Comparison of ENCODE assay signal across 14 mouse cellular contexts in genomic region chr17:80904061-80904460, GRCm38 (mm10). TPM values are rescaled to one million over a fixed set of nuclear protein-coding genes. Genes with fewer than 3 reads are reported as not detected.
DNase-seq lines count a peak whose midpoint lies in the region; ATAC-seq and TF ChIP-seq lines count a peak whose summit lies in the region.
"Had no signal": no experiment of that assay in that cellular context is flagged by ENCODE, and none has a peak within 500 bp of the region (broad histone marks: within the 10 kb centered on the region; RNA-seq: fewer than 3 reads in every experiment).

No protein-coding gene starts in this region.

- WGBS in hindbrain, embryonic 14.5 days: 41% methylated on average over 5 of the region's 5 CpGs
- 39% methylated on average over 5 of the region's 5 CpGs for WGBS in midbrain, postnatal 0 days

- no peaks in the 10 kb centered on the region for H3K36me3 ChIP-seq in hindbrain, embryonic 14.5 days (replicated peaks; ENCODE audit: control insufficient read depth, insufficient read depth)
- no peaks in the 10 kb centered on the region for H3K36me3 ChIP-seq in midbrain, postnatal 0 days (ENCODE audit: insufficient read depth, low read length)
- H3K36me3 ChIP-seq: forebrain, embryonic 10.5 days had no signal

- H3K9me3 ChIP-seq in hindbrain, embryonic 14.5 days (ENCODE audit: control insufficient read depth, low read length): no peaks in the 10 kb centered on the region
- no peaks in the 10 kb centered on the region for H3K9me3 ChIP-seq in midbrain, postnatal 0 days (ENCODE audit: low read length)
- H3K9me3 ChIP-seq: forebrain, embryonic 10.5 days had no signal

- TF ChIP-seq POLR2A in brain, embryonic 14.5 days (IDR thresholded peaks at IDR 0.05; ENCODE audit: borderline replicate concordance, extremely low read depth, insufficient read depth, insufficient read length, poor library complexity, severe bottlenecking): no peak

- peak; percentile 78 for ATAC-seq in hindbrain, embryonic 14.5 days (ENCODE audit: low FRiP score)
- ATAC-seq in midbrain, postnatal 0 days (ENCODE audit: low FRiP score): 0 out of 2 replicates have a peak, but pooled peaks have one; percentile 56
- ATAC-seq: inflammation-experienced regulatory T-cells, adult 6 months had no signal

- no peak overlapping the region for H3K9ac ChIP-seq in hindbrain, embryonic 14.5 days
- no peak overlapping the region for H3K9ac ChIP-seq in midbrain, postnatal 0 days (replicated peaks; ENCODE audit: low read length, poor library complexity, severe bottlenecking)

- peaks cover 14% of the 10 kb centered on the region for H3K4me1 ChIP-seq in hindbrain, embryonic 14.5 days (replicated peaks; ENCODE audit: control insufficient read depth, insufficient read depth, low read length)
- peaks cover 4% of the 10 kb centered on the region; the same call in 1 of the 2 replicates for H3K4me1 ChIP-seq in midbrain, postnatal 0 days (ENCODE audit: insufficient read depth, low read length)

- H3K4me2 ChIP-seq in hindbrain, embryonic 14.5 days (replicated peaks): no peak overlapping the region
- no peak overlapping the region for H3K4me2 ChIP-seq in midbrain, postnatal 0 days (ENCODE audit: low read depth, low read length, poor library complexity, severe bottlenecking)

- peak; percentile 19 for DNase-seq in kidney, adult 11 months
- DNase-seq in kidney, adult 18-20 months: no peak
- DNase-seq in brain, embryonic 14.5 days (ENCODE audit: low read depth): peak; percentile 60
- DNase-seq in hindbrain, embryonic 14.5 days (ENCODE audit: low spot score): peak; percentile 35
- peak; percentile 49 for DNase-seq in midbrain, postnatal 0 days (ENCODE audit: low spot score)
- no peak for DNase-seq in gastrocnemius, postnatal 10 days
- no peak for DNase-seq in lung, postnatal 4 days
- DNase-seq: cerebellum, adult 11-12 months; right cerebral cortex, postnatal 14 days had no signal

- peak overlapping the region; percentile 1; the same call in 1 of the 2 replicates for H3K27ac ChIP-seq in hindbrain, embryonic 14.5 days
- no peak overlapping the region for H3K27ac ChIP-seq in midbrain, postnatal 0 days (ENCODE audit: low read depth, low read length)
- H3K27ac ChIP-seq: forebrain, embryonic 10.5 days; left cerebral cortex, adult 2 months; stomach, postnatal 0 days had no signal

- H3K4me3 ChIP-seq in hindbrain, embryonic 14.5 days (replicated peaks; ENCODE audit: low read length): no peak overlapping the region
- no peak overlapping the region for H3K4me3 ChIP-seq in midbrain, postnatal 0 days (ENCODE audit: low read depth, low read length)
- H3K4me3 ChIP-seq: forebrain, embryonic 10.5 days; left cerebral cortex, adult 2 months had no signal

- no peaks in the 10 kb centered on the region for H3K27me3 ChIP-seq in hindbrain, embryonic 14.5 days (ENCODE audit: control insufficient read depth, insufficient read depth, low read length)
- no peaks in the 10 kb centered on the region for H3K27me3 ChIP-seq in midbrain, postnatal 0 days (ENCODE audit: insufficient read depth, low read length)

- no peak for TF ChIP-seq CTCF in brain, embryonic 14.5 days (IDR thresholded peaks at IDR 0.05; ENCODE audit: borderline replicate concordance, extremely low read depth, insufficient read depth, insufficient read length)
- TF ChIP-seq CTCF in midbrain, postnatal 0 days (IDR thresholded peaks at IDR 0.05): no peak

RNA-seq across cellular contexts. Expression of gene Tmem178, which starts 40.4 kb away (rescaled TPM):
- polyA plus RNA-seq in brain, embryonic 14.5 days (2012; rRNA removed): 31.8 and 38.1 TPM in 2 replicates
- polyA plus RNA-seq in hindbrain, embryonic 14.5 days (2014; fragmentation: Nextera tagmentation; extraction: Ambion mirVana): 33.9 and 34.2 TPM in 2 replicates
- 21.9 and 26.5 TPM in 2 replicates for total RNA-seq in midbrain, postnatal 0 days (2014; rRNA removed)
- polyA plus RNA-seq in midbrain, postnatal 0 days (2015; fragmentation: Nextera tagmentation; extraction: Ambion mirVana): 18.9 and 20.1 TPM in 2 replicates
- total RNA-seq in gastrocnemius, postnatal 10 days (2021): 1 to 10 TPM; 1.6 to 1.7 TPM
- total RNA-seq: monocyte, adult 5-6 weeks had no signal
- polyA plus RNA-seq: inflammation-experienced regulatory T-cells, adult 6 months had no signal

Comparison
In these comparisons a context has a peak if more than half of its experiments do, and no peak if none do; other contexts are left out.
1. DNase-seq: peak in kidney, adult 11 months (single experiment), brain, embryonic 14.5 days (single experiment), hindbrain, embryonic 14.5 days (single experiment) and midbrain, postnatal 0 days (single experiment); none in kidney, adult 18-20 months (single experiment), gastrocnemius, postnatal 10 days (single experiment) and lung, postnatal 4 days (0 of 2).